Mouse (Mus musculus): Measurements from ENCODE around the gene Bin2.

- TF ChIP-seq CTCF (IDR thresholded peaks at IDR 0.05; ENCODE audit: low read depth) (no peak), EP300 (IDR thresholded peaks at IDR 0.05; ENCODE audit: low read depth) (no peak)
Observed at GRCm38 (mm10) chr15:100680381-100680780, 11.0 kb upstream of the Bin2 start.
